Mouse (Mus musculus) left cerebral cortex, adult 8-10 months (tissue): Measurements from ENCODE around the gene Cop1. TPM values are rescaled to one million over a fixed set of nuclear protein-coding genes. Genes with fewer than 3 reads are reported as not detected.

ENCODE experiments used
- microRNA-seq, 2 experiments: library from miRNA; unstranded; fragments of <30 nt; microRNA quantifications; one replicate each; pipeline ENCODE4 v1.2.0; 2022
- total RNA-seq, 4 experiments: library from RNA; stranded (reverse); gene quantifications; 2 replicates each; pipeline ENCODE4 v1.2.4; 2022

Gene Cop1
- total RNA-seq, 4 experiments from 2014 or later: 110 to 141 (median 129) TPM

Small RNAs within 50 kb of the gene (microRNA-seq; reads per million reads assigned to microRNA genes)
- gene Mir1843b: 619 to 665 reads per million in 2 experiments
